Mouse (Mus musculus) cerebellum, adult 2 months (tissue): ENCODE measurements around the gene Mcub. TPM values are rescaled to one million over a fixed set of nuclear protein-coding genes. Genes with fewer than 3 reads are reported as not detected.

Source experiments
- DNase-seq, 2 experiments: peaks; one replicate each; pipeline ENCODE4 v3.0.0; 2021
- H3K27ac ChIP-seq: fragments of 200-500 bp; 2 replicates; pipeline ENCODE4 v1.5.1; 2012; ENCODE audit warnings: low read length, control low read depth, inconsistent platforms; ENCODE audit not compliant: insufficient read depth
- H3K27me3 ChIP-seq: fragments of 200-500 bp; 2 replicates; pipeline ENCODE4 v1.6.1; 2012; ENCODE audit warnings: inconsistent platforms, mild to moderate bottlenecking, low read length, moderate library complexity; ENCODE audit not compliant: control insufficient read depth, insufficient read depth
- H3K4me1 ChIP-seq: fragments of 200-500 bp; 2 replicates; pipeline ENCODE4 v1.6.1; 2011; ENCODE audit warnings: low read length; ENCODE audit not compliant: control insufficient read depth, insufficient read depth
- H3K4me3 ChIP-seq: fragments of 200-500 bp; replicated peaks from 2 replicates; pipeline ENCODE3; 2011; ENCODE audit warnings: mild to moderate bottlenecking, low read depth, low read length, control low read depth; ENCODE audit not compliant: insufficient read depth
- CTCF ChIP-seq: fragments of 200-500 bp; IDR thresholded peaks from 2 replicates; pipeline ENCODE4 v1.5.1; 2011; ENCODE audit warnings: low read depth, mild to moderate bottlenecking, control low read depth, low read length, moderate library complexity, borderline replicate concordance; ENCODE audit not compliant: insufficient read depth
- POLR2A ChIP-seq: fragments of 200-500 bp; IDR thresholded peaks from 2 replicates; pipeline ENCODE4 v1.6.1; 2011; ENCODE audit warnings: low read length, control low read depth, borderline replicate concordance; ENCODE audit not compliant: insufficient read depth
- WGBS: fragments of 180-500 bp; shearing (Covaris S2); methylation state at CpG from one replicate; pipeline ENCODE4 v1.1.7; 2018; 5-methylcytosine and 5-hydroxymethylcytosine counted together
- polyA plus RNA-seq: library from polyadenylated mRNA; depleted of rRNA; stranded (reverse); fragments of >200 nt; gene quantifications from 2 replicates; pipeline ENCODE4 v1.2.3, GENCODE M21; 2012

Gene Mcub
- polyA plus RNA-seq, 1 experiment = 2.7 TPM

GRCm38 (mm10) chr3:129948359-129948758 is 21.6 kb downstream of the Mcub start:
- WGBS = 65% methylated on average over 5 of the region's 5 CpGs
- TF ChIP-seq CTCF = no peak
- Histone ChIP-seq H3K4me1 (no peaks in the 10 kb centered on the region), H3K4me3 (no peak overlapping the region), H3K27ac (no peak overlapping the region), H3K27me3 (no peaks in the 10 kb centered on the region)
- no peak for DNase-seq

GRCm38 (mm10) chr3:129946217-129946914 is 23.6 kb downstream of the Mcub start:
- Histone ChIP-seq H3K27me3 (no peaks in the 10 kb centered on the region), H3K27ac (no peak overlapping the region), H3K4me3 (no peak overlapping the region), H3K4me1 (no peaks in the 10 kb centered on the region)
- no peak for DNase-seq
- WGBS = 85% methylated on average over 5 of the region's 5 CpGs
- TF ChIP-seq POLR2A = no peak

DNA sequence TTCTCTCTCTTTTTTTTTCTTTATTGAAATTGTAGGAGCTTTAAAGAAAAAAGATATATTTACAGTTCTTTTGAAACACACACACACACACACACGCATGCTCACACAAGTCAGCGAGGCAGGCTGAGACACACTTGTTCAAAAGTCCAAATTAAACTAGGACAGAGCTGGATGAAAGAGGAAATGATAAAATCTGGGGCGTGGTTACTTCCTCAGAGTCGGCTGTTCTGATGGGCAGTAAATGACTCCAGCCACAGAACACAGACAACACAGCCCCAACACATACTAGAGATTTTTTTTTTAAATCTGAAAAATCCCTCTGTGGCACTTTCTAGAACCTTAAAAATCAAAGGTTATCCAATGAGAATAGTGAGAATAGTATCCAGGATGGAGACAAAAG is 26.2 kb downstream of the Mcub start:
- 93% methylated on average over 4 of the region's 4 CpGs for WGBS
- no peak overlapping the region for H3K27ac ChIP-seq
- H3K27me3 ChIP-seq = no peaks in the 10 kb centered on the region
- no peak overlapping the region for H3K4me3 ChIP-seq
- no peaks in the 10 kb centered on the region for H3K4me1 ChIP-seq
- DNase-seq = no peak
- no peak for TF ChIP-seq CTCF
- no peak for TF ChIP-seq POLR2A

- WGBS = 98% methylated on average over 1 of the region's 1 CpGs
- no peak for TF ChIP-seq CTCF
- TF ChIP-seq POLR2A = no peak
- H3K27ac ChIP-seq = no peak overlapping the region
- no peaks in the 10 kb centered on the region for H3K27me3 ChIP-seq
- no peaks in the 10 kb centered on the region for H3K4me1 ChIP-seq
- no peak overlapping the region for H3K4me3 ChIP-seq
- DNase-seq = no peak
These were observed 28.7 kb downstream of the Mcub start for GRCm38 (mm10) chr3:129941291-129941690.

DNA sequence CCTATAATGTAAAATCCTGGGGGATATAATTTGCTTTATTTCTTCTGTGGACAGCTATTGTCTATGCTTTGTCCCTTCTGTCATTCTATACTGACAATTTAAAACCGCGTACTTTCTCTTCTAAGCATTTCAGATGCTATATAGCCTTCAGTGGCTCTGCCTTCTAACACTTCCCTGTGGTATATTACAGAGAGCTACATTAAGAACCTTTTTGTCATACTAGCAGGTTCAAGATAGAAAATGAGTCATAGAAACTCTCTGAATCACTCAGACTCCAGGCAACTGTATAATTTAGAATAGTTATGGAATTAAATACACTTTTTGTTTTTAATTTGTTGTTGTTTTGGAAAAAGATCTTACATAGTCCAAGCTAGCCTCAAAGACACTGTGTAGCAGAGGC is 29.2 kb downstream of the Mcub start:
- Histone ChIP-seq H3K27me3 (no peaks in the 10 kb centered on the region), H3K27ac (no peak overlapping the region), H3K4me1 (no peaks in the 10 kb centered on the region), H3K4me3 (no peak overlapping the region)
- no peak for TF ChIP-seq CTCF
- TF ChIP-seq POLR2A = no peak
- no peak for DNase-seq
- WGBS = 95% methylated on average over 2 of the region's 2 CpGs

DNA sequence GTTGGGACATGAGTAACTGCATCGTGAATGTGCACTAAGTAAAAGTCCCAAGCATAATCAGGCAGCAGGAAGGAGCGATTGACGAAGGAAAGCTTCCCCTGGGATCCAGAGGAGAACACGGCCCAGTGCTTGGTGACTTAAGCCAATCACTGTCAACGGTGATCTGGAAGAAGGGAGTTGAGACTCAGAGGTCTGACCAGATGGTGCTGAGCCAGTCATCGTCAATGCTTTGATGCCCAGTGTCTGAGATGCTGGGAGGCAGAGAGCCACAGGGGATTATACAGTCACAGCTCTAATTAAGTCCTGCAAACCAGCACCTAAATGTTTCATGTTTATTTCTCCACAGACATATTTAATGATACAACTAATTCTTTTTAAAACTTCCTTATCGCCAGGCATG is 30.9 kb downstream of the Mcub start:
- Histone ChIP-seq H3K27ac (no peak overlapping the region), H3K27me3 (no peaks in the 10 kb centered on the region), H3K4me1 (no peaks in the 10 kb centered on the region), H3K4me3 (no peak overlapping the region)
- 23% methylated on average over 7 of the region's 7 CpGs for WGBS
- DNase-seq = no peak
- TF ChIP-seq CTCF = no peak

DNA sequence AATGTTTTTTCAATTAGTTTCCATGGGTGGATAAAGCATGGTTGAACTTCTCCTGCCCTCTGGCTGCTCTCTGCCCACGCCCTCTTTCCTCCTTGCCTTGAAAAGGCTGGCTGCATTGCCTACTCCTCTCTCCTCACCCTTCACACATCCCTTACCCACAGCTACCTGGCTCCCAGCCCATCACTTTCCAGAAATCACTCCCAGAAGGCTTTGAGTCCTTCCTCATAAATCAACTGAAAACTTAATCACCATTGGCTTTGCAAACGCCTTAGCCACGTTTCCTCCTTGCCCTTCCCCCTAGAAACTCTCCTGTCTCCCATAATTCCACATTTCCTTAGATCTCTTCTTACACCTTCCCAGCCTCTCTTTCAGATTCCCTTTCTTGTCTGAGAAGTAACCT is 32.2 kb downstream of the Mcub start:
- no peak for DNase-seq
- Histone ChIP-seq H3K4me1 (no peaks in the 10 kb centered on the region), H3K4me3 (no peak overlapping the region), H3K27me3 (no peaks in the 10 kb centered on the region), H3K27ac (no peak overlapping the region)
- TF ChIP-seq CTCF = no peak
- TF ChIP-seq POLR2A = no peak
- WGBS = 39% methylated on average over 3 of the region's 3 CpGs

DNA sequence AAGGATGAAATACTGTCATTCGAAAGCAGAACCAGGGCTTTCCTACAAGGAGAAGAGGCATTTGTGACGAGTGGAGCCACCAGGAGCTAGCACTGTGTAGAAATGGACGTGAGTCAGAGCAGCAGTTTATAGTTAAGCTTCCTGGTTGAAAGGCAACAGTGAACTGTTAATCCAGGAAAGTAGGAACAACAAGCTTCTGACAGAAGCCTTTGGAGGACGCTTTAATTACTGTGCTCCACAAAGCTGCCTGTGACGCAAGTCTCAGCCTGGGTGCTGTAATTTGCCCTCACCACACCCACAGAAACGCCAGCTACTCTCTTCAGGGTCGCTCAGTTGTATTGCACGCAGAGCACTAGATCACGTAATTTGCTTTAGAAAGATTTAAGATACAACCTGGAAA is 33.4 kb downstream of the Mcub start:
- 73% methylated on average over 9 of the region's 9 CpGs for WGBS
- Histone ChIP-seq H3K4me3 (no peak overlapping the region), H3K4me1 (no peaks in the 10 kb centered on the region), H3K27me3 (no peaks in the 10 kb centered on the region), H3K27ac (no peak overlapping the region)
- DNase-seq = no peak
- TF ChIP-seq CTCF = no peak
- no peak for TF ChIP-seq POLR2A
